Mouse (Mus musculus) intestine, embryonic 16.5 days (tissue): ENCODE data around the gene Pdcd2. TPM values are rescaled to one million over a fixed set of nuclear protein-coding genes. Genes with fewer than 3 reads are reported as not detected.

Source experiments
- ATAC-seq: fragments of 200-750 bp; cut with Nextera tagmentation; 2 replicates; pipeline ENCODE4 v1.8.0; 2017; ENCODE audit warnings: moderate TSS enrichment, moderate library complexity
- H3K27ac ChIP-seq: fragments of 300-500 bp; sonication (generic); 2 replicates; pipeline ENCODE4 v1.5.1; 2014; ENCODE audit warnings: mild to moderate bottlenecking, low read length
- H3K27me3 ChIP-seq: fragments of 300-500 bp; sonication (generic); replicated peaks from 2 replicates; pipeline ENCODE4 v1.6.1; 2014; ENCODE audit warnings: low read length, control low read depth, mixed read lengths; ENCODE audit not compliant: control insufficient read depth, insufficient read depth
- H3K36me3 ChIP-seq: fragments of 300-500 bp; sonication (generic); 2 replicates; pipeline ENCODE4 v1.6.1; 2014; ENCODE audit warnings: low read length, control low read depth; ENCODE audit not compliant: control insufficient read depth, insufficient read depth
- H3K4me1 ChIP-seq: fragments of 300-500 bp; sonication (generic); 2 replicates; pipeline ENCODE4 v1.6.1; 2014; ENCODE audit warnings: low read length, control low read depth, mixed read lengths; ENCODE audit not compliant: control insufficient read depth, insufficient read depth
- H3K4me2 ChIP-seq: fragments of 300-500 bp; sonication (generic); 2 replicates; pipeline ENCODE4 v1.6.1; 2014; ENCODE audit warnings: low read depth, low read length, control low read depth
- H3K4me3 ChIP-seq: fragments of 300-500 bp; sonication (generic); 2 replicates; pipeline ENCODE4 v1.5.1; 2014; ENCODE audit warnings: mild to moderate bottlenecking, low read length
- H3K9ac ChIP-seq: fragments of 300-500 bp; sonication (generic); 2 replicates; pipeline ENCODE4 v1.6.1; 2014; ENCODE audit warnings: low read depth, low read length
- H3K9me3 ChIP-seq: fragments of 300-500 bp; sonication (generic); 2 replicates; pipeline ENCODE4 v1.6.1; 2016; ENCODE audit warnings: low read length, control low read depth; ENCODE audit not compliant: control insufficient read depth
- WGBS: fragments of 180-500 bp; shearing (Covaris S2); extraction: QIAGEN DNeasy Blood & Tissue Kit; methylation state at CpG from one replicate; pipeline ENCODE4 v1.1.7; 2014; 5-methylcytosine and 5-hydroxymethylcytosine counted together
- polyA plus RNA-seq: library from polyadenylated mRNA; unstranded; fragments of >200 nt; fragmentation: Nextera tagmentation; extraction: Ambion mirVana; gene quantifications from 2 replicates; pipeline ENCODE4 v1.2.1, GENCODE M21; 2015

Pdcd2 gene
- polyA plus RNA-seq, 1 experiment from 2014 or later = 48.9 TPM

GRCm38 (mm10) chr17:15540309-15540708 lies 13.2 kb upstream of the Pdcd2 start:
- H3K27ac ChIP-seq = no peak overlapping the region
- 77% methylated on average over 4 of the region's 4 CpGs for WGBS

GRCm38 (mm10) chr17:15536457-15536904 lies 9.4 kb upstream of the Pdcd2 start:
- under 1% methylated on average over 33 of the region's 33 CpGs for WGBS
- no peak for ATAC-seq

More at GRCm38 (mm10) chr17:15540309-15540708, 13.2 kb upstream of the Pdcd2 start:
- Histone ChIP-seq H3K4me2 (no peak overlapping the region), H3K27me3 (peaks cover 3% of the 10 kb centered on the region; the same call in 1 of the 2 replicates), H3K4me1 (no peaks in the 10 kb centered on the region), H3K9me3 (no peaks in the 10 kb centered on the region), H3K36me3 (no peaks in the 10 kb centered on the region), H3K4me3 (no peak overlapping the region), H3K9ac (no peak overlapping the region)
- no peak for ATAC-seq

GRCm38 (mm10) chr17:15535943-15536342 lies 8.8 kb upstream of the Pdcd2 start:
- H3K27me3 ChIP-seq = peaks cover 3% of the 10 kb centered on the region; the same call in 1 of the 2 replicates
- H3K36me3 ChIP-seq = no peaks in the 10 kb centered on the region
- 19% methylated on average over 8 of the region's 8 CpGs for WGBS
- ATAC-seq = no peak
- no peak overlapping the region for H3K9ac ChIP-seq
- peak overlapping the region; percentile 92 for H3K4me2 ChIP-seq
- H3K4me1 ChIP-seq = no peaks in the 10 kb centered on the region
- no peaks in the 10 kb centered on the region for H3K9me3 ChIP-seq
- no peak overlapping the region for H3K27ac ChIP-seq
- peak overlapping the region; percentile 54 for H3K4me3 ChIP-seq

More at GRCm38 (mm10) chr17:15536457-15536904, 9.4 kb upstream of the Pdcd2 start:
- H3K27ac ChIP-seq = no peak overlapping the region
- H3K27me3 ChIP-seq = peaks cover 3% of the 10 kb centered on the region; the same call in 1 of the 2 replicates
- peak overlapping the region; percentile 59 for H3K9ac ChIP-seq
- peak overlapping the region; percentile 92 for H3K4me2 ChIP-seq
- no peaks in the 10 kb centered on the region for H3K9me3 ChIP-seq
- no peaks in the 10 kb centered on the region for H3K36me3 ChIP-seq
- H3K4me1 ChIP-seq = no peaks in the 10 kb centered on the region
- peak overlapping the region; percentile 54 for H3K4me3 ChIP-seq

GRCm38 (mm10) chr17:15535162-15535800 lies 8.2 kb upstream of the Pdcd2 start:
- Histone ChIP-seq H3K9me3 (no peaks in the 10 kb centered on the region), H3K36me3 (no peaks in the 10 kb centered on the region), H3K9ac (no peak overlapping the region), H3K27me3 (peaks cover 3% of the 10 kb centered on the region; the same call in 1 of the 2 replicates), H3K4me2 (no peak overlapping the region), H3K4me1 (no peaks in the 10 kb centered on the region), H3K4me3 (no peak overlapping the region), H3K27ac (no peak overlapping the region)
- WGBS = 62% methylated on average over 11 of the region's 11 CpGs
- ATAC-seq = no peak

- WGBS = 16% methylated on average over 5 of the region's 5 CpGs
Measured at GRCm38 (mm10) chr17:15530141-15530540, 3.0 kb upstream of the Pdcd2 start.

GRCm38 (mm10) chr17:15528887-15529286 lies 1.8 kb upstream of the Pdcd2 start:
- Histone ChIP-seq H3K4me3 (no peak overlapping the region), H3K9me3 (no peaks in the 10 kb centered on the region), H3K4me1 (peaks cover 9% of the 10 kb centered on the region), H3K4me2 (no peak overlapping the region), H3K27me3 (no peaks in the 10 kb centered on the region), H3K27ac (no peak overlapping the region), H3K36me3 (peaks cover 2% of the 10 kb centered on the region; the same call in 1 of the 2 replicates), H3K9ac (no peak overlapping the region)
- WGBS = 85% methylated on average over 2 of the region's 2 CpGs
- no peak for ATAC-seq

More at GRCm38 (mm10) chr17:15530141-15530540, 3.0 kb upstream of the Pdcd2 start:
- no peaks in the 10 kb centered on the region for H3K36me3 ChIP-seq
- no peak for ATAC-seq
- H3K27me3 ChIP-seq = no peaks in the 10 kb centered on the region
- H3K27ac ChIP-seq = no peak overlapping the region
- H3K9me3 ChIP-seq = no peaks in the 10 kb centered on the region
- peaks cover 9% of the 10 kb centered on the region for H3K4me1 ChIP-seq
- no peak overlapping the region for H3K4me3 ChIP-seq
- no peak overlapping the region for H3K9ac ChIP-seq
- H3K4me2 ChIP-seq = no peak overlapping the region

- no peaks in the 10 kb centered on the region for H3K9me3 ChIP-seq
- peak overlapping the region; percentile 75 for H3K4me2 ChIP-seq
- 47% methylated on average over 3 of the region's 3 CpGs for WGBS
- no peaks in the 10 kb centered on the region for H3K27me3 ChIP-seq
- peak overlapping the region; percentile 92 for H3K4me3 ChIP-seq
- H3K4me1 ChIP-seq = peaks cover 9% of the 10 kb centered on the region
- H3K9ac ChIP-seq = peak overlapping the region; percentile 87
- ATAC-seq = no peak
- no peak overlapping the region for H3K27ac ChIP-seq
- H3K36me3 ChIP-seq = peaks cover 2% of the 10 kb centered on the region; the same call in 1 of the 2 replicates
Measured at GRCm38 (mm10) chr17:15527811-15528136, 673 bp upstream of the Pdcd2 start.

GRCm38 (mm10) chr17:15526304-15526703 lies 797 bp downstream of the Pdcd2 start:
- 8% methylated on average over 10 of the region's 10 CpGs for WGBS
- peak overlapping the region; percentile 92 for H3K4me3 ChIP-seq
- no peaks in the 10 kb centered on the region for H3K9me3 ChIP-seq
- peaks cover 9% of the 10 kb centered on the region for H3K4me1 ChIP-seq
- no peak overlapping the region for H3K27ac ChIP-seq
- H3K27me3 ChIP-seq = no peaks in the 10 kb centered on the region
- peaks cover 9% of the 10 kb centered on the region; the same call in 1 of the 2 replicates for H3K36me3 ChIP-seq
- peak overlapping the region; percentile 87 for H3K9ac ChIP-seq
- ATAC-seq = no peak
- peak overlapping the region; percentile 75 for H3K4me2 ChIP-seq

- Histone ChIP-seq H3K36me3 (peaks cover 18% of the 10 kb centered on the region), H3K4me1 (no peaks in the 10 kb centered on the region), H3K9me3 (no peaks in the 10 kb centered on the region), H3K9ac (no peak overlapping the region), H3K4me2 (no peak overlapping the region), H3K4me3 (no peak overlapping the region), H3K27me3 (no peaks in the 10 kb centered on the region), H3K27ac (no peak overlapping the region)
- WGBS = 93% methylated on average over 1 of the region's 1 CpGs
- no peak for ATAC-seq
Measured at GRCm38 (mm10) chr17:15518766-15519165, 8.3 kb downstream of the Pdcd2 start.
